Mouse (Mus musculus): ENCODE data around the gene Thap7.
"Not testable (repeated sequence)": the region's sequence is repeated elsewhere in the genome, so short reads cannot be mapped to it uniquely, and the experiment has no call there.

The Thap7 gene

DNA sequence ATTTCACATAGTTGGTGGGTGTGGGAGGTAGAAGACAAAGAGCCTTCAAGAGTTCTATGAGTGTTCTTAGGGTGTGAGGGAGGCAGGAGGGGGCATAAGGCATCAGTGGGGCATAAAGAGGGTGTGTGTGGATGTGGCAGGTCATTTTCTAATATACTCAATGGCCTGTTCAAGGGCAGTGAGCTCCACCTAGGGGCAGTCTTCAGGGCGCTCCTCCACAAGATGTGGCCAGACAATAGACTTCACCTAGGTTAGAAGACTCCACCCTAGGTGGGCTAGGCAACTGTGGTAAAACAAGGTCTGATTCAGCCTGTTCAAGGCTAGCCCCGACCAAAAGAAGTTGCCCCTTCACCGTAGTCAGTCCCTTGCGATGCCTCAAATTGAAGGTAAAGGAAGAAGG, 1.3 kb upstream of the Thap7 start:
- no peak for DNase-seq (ENCODE audit: low read depth, low spot score)

GRCm38 (mm10) chr16:17529981-17530586, 852 bp downstream of the Thap7 start:
- DNase-seq (ENCODE audit: low read depth, low spot score) = no peak

- DNase-seq (ENCODE audit: low read depth, low spot score) = no peak
These were observed 2.7 kb downstream of the Thap7 start for GRCm38 (mm10) chr16:17528276-17528675.

DNA sequence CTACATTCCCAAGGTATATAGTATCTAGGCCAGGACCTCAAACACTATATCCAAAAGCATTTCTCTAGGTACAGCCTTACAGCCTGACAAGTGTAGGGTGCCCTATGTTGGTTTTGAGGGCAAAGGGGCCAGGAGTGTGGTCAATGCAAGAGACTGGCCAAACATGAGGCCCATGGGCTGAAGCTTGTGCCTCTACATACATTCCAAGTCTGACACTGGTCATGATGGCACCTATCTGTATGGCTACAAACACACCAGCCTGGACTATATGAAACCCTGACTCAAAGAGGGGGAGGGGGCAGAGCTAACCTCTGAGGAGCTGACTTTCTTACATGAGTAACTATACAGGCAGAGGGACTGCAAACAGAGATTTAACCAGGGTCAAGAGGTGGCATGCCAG, 3.3 kb downstream of the Thap7 start:
- no peak for DNase-seq (ENCODE audit: low read depth, low spot score)

- DNase-seq (ENCODE audit: low read depth, low spot score) = no peak
These were observed 4.7 kb downstream of the Thap7 start for GRCm38 (mm10) chr16:17526223-17526622.

GRCm38 (mm10) chr16:17525524-17525923, 5.4 kb downstream of the Thap7 start:
- DNase-seq (ENCODE audit: low read depth, low spot score) = no peak

GRCm38 (mm10) chr16:17524156-17524555, 6.8 kb downstream of the Thap7 start:
- DNase-seq (ENCODE audit: low read depth, low spot score) = no peak

GRCm38 (mm10) chr16:17518910-17519309, 12.0 kb downstream of the Thap7 start:
- no peak for DNase-seq (ENCODE audit: low read depth, low spot score)

DNA sequence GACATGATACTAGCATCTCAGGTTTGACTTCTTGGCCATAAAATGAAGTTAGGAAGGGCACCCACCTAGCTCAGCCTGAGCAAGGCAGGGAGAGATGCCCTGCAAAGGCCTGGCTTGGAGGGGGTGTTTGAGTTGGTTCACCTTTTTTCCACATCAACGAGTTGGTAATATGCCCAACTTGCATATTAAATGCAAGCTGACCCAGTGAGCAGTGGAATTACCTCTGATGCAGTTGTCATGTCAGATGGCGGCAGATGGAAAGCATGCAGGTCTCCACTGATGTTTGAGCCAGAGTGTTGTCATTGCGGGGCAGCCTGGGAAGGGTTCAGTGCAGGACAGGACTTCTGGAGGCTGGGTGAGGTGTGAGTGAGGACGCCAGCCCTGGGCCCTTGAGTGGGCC, 19.5 kb downstream of the Thap7 start:
- DNase-seq (ENCODE audit: low read depth, low spot score) = no peak

- DNase-seq (ENCODE audit: low read depth, low spot score) = no peak
These were observed 20.2 kb downstream of the Thap7 start for GRCm38 (mm10) chr16:17510686-17511085.

DNA sequence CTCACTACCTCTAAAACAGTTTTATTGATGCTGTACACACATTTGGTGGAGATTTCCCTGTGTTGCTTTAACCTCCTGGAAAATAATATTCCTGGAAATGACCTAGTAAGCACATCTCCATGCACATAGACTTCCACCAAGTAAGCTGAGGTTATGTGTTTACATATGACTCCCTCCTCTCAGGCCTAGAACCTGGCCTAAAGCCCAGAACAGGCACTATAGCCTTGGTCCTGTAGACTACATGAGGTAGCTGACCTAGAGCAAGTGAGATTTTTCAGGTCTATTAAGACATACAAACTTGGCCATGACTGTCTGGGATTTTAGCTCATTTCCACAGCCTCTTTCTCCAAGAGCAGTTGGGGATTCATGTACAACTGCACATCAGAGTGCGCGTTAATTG, 20.8 kb downstream of the Thap7 start:
- no peak for DNase-seq (ENCODE audit: low read depth, low spot score)

DNA sequence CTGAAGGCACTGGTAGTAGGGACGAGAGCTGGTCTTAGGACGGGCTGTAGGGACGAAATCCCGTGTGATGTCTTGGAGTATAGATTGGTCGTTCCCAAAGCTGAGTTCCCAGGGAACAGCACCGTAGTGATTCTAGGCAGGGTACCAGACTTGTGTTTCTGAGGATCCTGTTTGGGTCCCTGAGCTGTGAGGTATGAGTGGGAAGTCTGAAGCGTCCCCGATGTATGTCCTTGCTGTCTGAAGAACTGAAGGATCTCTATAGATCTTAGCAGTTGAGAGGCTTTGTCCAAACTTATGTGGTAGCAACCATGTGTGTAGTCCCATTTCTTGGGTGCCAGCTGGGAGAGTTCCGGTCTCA, 21.7 kb downstream of the Thap7 start:
- peak; percentile 15 for DNase-seq (ENCODE audit: low read depth, low spot score)

DNA sequence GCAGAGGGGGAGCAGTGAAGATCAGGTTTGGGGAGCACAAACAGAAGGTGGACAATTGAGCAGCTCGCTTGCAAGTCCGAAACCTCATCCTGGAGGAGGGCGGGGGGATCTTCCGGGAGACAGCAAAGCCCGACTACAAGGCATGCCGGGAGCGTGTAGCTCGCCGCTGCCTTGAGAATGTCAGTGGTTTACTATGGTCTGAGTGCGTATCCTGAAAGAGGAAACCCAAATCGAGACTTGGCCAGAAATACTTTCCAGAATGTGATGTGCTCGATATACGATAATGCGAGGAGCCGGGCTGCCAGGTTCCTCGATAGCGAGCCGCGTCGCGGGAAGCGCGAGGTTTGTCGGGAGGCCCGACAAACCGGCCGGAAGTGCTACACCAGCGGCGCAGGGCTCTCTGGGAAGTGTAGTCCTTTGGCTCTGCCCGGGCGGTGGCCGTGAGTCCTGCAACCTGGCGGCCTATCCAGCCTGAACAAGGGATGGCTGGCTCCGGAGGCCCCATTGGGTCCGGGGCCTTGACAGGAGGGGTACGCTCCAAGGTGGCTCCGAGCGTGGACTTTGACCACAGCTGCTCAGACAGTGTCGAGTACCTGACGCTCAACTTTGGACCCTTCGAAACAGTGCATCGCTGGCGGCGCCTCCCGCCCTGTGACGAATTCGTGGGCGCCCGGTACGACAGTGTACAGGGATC, 22.2 kb downstream of the Thap7 start, which contains the start of gene Lztr1:
Lztr1 (plus strand) TSS at position 143 of the 694 bp plus-strand sequence.
- peak; percentile 90 for DNase-seq (ENCODE audit: low read depth, low spot score)

- not testable (repeated sequence) for DNase-seq (ENCODE audit: low read depth, low spot score)
These were observed 22.9 kb downstream of the Thap7 start for GRCm38 (mm10) chr16:17508031-17508430.

DNA sequence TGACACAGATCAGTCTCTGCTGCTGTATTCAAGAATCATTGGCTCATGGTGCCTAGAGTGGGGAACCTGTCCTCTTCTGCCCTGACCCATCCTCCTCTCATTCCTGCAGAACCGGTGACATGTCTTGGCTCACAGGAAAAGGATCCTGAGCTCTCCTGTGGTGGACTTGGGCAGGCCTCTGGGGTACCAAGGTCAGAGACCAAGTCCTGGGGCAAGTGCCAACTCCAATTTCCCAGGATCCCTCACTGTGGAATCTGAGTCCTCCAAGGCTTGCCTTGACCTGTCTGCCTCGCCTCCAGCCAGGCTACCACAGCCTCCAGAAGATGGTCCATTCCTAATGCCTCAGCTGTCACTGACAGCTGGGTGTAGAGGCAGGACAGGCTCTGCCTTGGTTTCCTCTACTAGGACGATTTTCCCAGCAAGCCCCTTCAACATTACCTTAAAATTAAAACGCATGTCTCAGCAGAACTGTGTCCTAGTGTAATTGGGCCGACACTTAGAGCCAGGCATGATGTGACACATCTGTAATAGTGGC, 23.9 kb downstream of the Thap7 start:
- DNase-seq (ENCODE audit: low read depth, low spot score) = no peak

GRCm38 (mm10) chr16:17502681-17503080, 28.3 kb downstream of the Thap7 start:
- DNase-seq (ENCODE audit: low read depth, low spot score) = no peak

- DNase-seq (ENCODE audit: low read depth, low spot score) = no peak
These were observed 31.6 kb downstream of the Thap7 start for GRCm38 (mm10) chr16:17499249-17499883.

DNA sequence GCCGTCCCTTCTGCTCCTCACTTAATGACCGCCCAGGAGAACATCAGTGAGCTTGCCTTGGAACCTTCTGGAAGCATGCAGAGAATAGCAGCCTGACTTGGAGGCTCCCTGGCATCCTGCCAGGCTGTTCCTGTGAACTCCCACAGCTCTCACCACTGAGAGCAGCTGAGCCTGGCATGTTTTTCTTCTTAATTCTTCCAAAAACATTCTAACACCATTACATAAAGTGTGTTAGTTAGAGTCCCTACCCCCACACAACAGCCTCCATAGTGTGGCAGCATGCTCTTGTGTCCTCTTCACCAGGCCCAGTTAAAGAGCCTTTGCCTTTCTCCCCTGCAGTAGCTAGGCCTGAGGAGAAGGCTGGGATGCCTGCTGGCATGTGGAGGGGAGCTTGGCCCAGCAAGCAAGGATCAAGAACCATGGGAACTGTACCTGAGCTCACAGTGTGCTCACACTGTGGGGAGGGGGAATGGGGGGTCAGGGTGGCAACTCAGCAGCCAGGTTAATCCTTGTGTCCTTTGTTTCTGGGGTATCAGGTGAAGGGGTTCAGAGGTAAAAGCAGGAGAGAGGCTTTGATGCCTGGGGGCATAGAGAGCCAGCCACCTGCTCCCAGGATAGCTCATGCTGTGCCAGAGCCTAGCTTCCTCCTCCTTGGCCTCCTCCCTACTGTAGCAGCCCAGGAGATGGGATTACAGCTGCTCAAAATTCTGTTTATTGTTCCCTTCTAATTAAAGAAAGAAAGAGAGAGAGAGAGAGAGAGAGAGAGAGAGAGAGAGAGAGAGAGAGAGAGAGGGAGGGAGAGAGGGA, 34.2 kb downstream of the Thap7 start:
- DNase-seq (ENCODE audit: low read depth, low spot score) = no peak

- DNase-seq (ENCODE audit: low read depth, low spot score) = no peak
These were observed 38.9 kb downstream of the Thap7 start for GRCm38 (mm10) chr16:17491896-17492561.

GRCm38 (mm10) chr16:17491154-17491553, 39.8 kb downstream of the Thap7 start:
- no peak for DNase-seq (ENCODE audit: low read depth, low spot score)

GRCm38 (mm10) chr16:17489469-17490111, 41.3 kb downstream of the Thap7 start, which contains the start of gene Aifm3:
TSS of gene Aifm3 (plus strand) at chr16:17489611.
- DNase-seq (ENCODE audit: low read depth, low spot score) = peak; percentile 14

Measured in CD4-positive helper T cell, adult 2 months (primary cell).